Mouse (Mus musculus) G1E (cell line): ENCODE results near the gene Dapp1.

Experiments
- CTCF ChIP-seq: IDR thresholded peaks from 2 replicates; pipeline ENCODE4 v1.5.1; 2012; ENCODE audit warnings: low read depth, low read length, inconsistent platforms, mixed read lengths
- GATA1 ChIP-seq: IDR thresholded peaks from 2 replicates; pipeline ENCODE4 v1.6.1; 2012; ENCODE audit warnings: borderline replicate concordance, low read length, inconsistent platforms, mixed read lengths
- POLR2AphosphoS5 ChIP-seq: IDR thresholded peaks from 2 replicates; pipeline ENCODE4 v1.6.1; 2012; ENCODE audit warnings: low read depth, low read length, inconsistent platforms; ENCODE audit not compliant: insufficient replicate concordance

DNA sequence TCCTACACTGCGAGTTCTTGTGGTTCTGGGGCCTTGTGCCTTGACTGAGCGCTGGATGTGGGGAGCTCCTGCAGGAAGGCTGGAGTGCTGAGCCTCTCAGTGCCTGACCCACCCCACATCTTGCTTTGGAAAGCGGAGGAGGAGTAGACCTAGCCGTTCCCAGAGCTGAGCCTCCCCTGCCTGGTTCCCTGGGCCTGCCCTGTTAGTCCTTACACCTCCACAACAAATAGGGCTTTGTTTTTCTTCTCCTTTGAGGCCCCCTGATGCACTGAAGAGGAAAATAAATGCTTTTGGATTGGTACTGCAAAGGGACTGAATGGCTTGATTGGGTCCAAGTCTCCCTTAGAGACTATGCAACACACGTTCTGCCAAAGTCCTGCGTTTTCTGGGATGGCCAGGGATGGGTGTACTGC is 3.7 kb downstream of the Dapp1 start:
- TF ChIP-seq POLR2AphosphoS5 (no peak), GATA1 (no peak), CTCF (no peak)
